Mouse (Mus musculus): ENCODE results near the gene Znrd1as.
A peak's percentile ranks its signal among the peaks of the same experiment; 100 is the strongest.

Gene Znrd1as

DNA sequence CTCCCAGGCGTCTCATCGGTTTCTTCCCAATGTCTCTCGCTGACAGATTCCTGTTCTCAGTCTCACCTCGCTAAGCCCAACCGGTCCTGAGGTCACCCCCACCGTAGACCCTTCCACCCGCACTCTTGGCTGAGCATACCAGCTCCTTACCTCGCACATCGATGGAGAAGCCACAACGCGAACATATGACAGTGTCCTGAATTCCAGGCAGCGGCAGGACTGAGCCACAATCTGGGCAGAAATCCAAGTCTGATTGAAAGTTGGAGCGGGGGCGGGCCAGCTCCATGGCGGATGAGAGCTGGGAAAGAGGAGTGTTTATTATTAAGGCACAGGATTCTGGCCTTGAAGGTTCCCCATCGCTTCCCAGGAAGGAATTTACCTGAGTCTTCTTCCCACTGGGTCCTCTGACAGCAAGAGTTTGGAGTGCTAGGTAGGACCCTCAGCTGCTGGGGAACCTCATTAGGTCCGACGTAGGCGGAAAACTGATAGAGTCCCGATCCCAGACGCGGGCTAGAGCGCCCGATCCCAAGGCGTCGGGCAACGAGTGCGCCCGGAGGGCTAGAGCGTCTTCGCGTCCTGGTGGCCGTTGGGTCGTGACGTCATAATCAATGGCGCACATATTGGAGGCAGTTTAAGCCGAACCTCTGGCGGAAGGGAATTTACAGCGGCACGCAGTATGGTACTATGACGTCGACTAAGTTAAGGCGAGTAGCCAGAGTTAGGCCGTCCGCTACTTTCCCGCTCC lies at the start of gene Znrd1as, which contains the start of gene Znrd1:
TSS of gene Znrd1as (plus strand) at position 594 of the 745 bp plus-strand sequence.
TSS of gene Znrd1 (minus strand) at position 561 of the 745 bp plus-strand sequence.
- peak; percentile 79 to 87 for DNase-seq

DNA sequence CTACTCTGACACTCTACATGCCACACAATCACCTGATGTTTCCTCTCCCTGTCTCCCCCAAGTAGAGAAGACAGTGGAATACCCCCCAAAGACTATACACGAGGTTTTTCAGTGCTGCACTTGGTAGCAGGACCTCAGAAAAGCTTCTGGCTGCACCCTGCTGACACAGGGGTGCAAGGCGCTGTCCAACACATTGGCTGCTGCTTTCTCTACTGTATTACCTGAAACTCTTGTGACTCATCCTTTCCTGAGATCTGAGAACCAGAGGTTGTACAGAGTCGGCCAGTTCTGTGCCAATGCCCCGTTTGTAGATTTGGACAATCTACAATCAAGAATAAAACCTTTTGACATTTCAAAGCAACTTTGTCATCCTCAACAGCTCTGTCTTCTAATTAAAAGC lies 48.6 kb upstream of the Znrd1as start:
- no peak for DNase-seq

GRCm38 (mm10) chr17:36912031-36912430 lies 46.4 kb upstream of the Znrd1as start:
- no peak for DNase-seq

DNA sequence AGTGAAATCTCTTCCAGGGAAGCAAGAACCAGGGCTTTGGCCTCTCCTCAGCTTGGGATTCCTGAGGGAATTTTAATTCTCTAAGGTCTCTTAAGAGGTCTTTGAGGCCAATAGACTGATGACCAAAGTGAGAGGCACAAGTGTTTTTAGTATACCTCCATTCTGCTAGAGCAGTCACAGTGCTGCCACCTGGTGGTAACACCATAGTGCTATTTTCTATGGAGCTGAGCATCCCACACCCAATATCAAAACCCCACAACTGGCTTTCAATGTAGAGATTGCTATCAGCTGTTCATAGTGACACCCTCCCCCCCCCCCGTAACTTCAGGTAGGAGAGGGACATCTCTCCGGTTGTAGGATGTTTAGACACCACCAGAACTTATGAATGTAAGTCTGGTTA lies 44.3 kb upstream of the Znrd1as start:
- peak; percentile 25 to 35 for DNase-seq

DNA sequence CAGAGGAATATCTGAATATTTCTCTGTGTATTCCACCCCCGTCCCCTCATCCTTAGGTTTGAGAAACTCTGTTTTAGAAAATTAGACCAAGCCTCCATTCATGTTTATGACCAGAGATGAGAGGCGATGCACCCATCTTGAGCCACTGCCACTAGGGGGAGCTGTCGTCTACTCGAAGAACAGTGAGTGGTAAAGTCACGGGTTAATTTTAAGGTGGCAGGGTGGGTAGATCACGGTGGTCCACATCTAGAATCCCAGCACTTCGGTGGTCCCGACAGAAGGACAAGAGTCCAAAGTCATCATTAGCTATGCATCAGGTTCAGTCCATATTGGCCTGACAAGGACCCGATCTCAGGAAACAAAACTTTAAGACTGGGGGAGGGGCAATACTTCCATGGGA lies 43.3 kb upstream of the Znrd1as start:
- peak; percentile 19 to 35 for DNase-seq

GRCm38 (mm10) chr17:36920239-36920638 lies 38.2 kb upstream of the Znrd1as start:
- DNase-seq = no peak

GRCm38 (mm10) chr17:36922715-36923114 lies 35.7 kb upstream of the Znrd1as start:
- no peak for DNase-seq

- no peak for DNase-seq
Observed at GRCm38 (mm10) chr17:36923491-36923890, 34.9 kb upstream of the Znrd1as start.

DNA sequence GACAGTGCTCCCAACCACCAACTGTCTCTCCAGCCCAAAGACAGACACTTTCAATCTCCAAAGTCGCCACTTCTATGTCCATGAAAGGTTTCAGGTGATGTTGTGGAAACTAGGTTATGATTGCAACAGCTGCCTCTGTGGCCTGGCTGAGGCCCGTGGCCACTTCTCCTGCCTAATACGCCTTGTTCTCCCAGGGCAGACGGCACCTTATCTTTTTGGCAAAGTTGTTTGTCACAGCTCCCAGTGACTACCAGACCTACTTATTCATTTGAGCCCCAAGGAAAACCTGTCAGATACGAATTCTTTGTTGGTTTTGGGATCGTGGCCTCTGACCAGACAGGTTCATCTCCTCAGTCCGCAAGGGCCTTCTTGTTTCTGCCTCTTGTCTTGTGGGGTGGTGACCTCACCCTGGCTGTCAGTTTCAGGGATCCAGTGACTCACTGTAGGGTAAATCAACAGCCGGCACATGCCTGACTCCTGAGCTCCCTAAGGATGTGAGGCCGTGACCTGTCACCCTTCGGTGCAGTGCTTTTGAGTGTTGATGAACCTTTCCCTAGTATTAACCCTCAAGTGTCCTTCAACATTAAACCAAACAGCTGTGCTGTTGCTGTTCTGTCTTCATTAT lies 30.8 kb upstream of the Znrd1as start:
- no peak for DNase-seq

- DNase-seq = no peak
Observed at GRCm38 (mm10) chr17:36929236-36929932, 29.0 kb upstream of the Znrd1as start.

GRCm38 (mm10) chr17:36930233-36930632 lies 28.2 kb upstream of the Znrd1as start:
- no peak for DNase-seq

GRCm38 (mm10) chr17:36931130-36931529 lies 27.3 kb upstream of the Znrd1as start:
- DNase-seq = no peak

- no peak for DNase-seq
Observed at GRCm38 (mm10) chr17:36931806-36932205, 26.6 kb upstream of the Znrd1as start.

DNA sequence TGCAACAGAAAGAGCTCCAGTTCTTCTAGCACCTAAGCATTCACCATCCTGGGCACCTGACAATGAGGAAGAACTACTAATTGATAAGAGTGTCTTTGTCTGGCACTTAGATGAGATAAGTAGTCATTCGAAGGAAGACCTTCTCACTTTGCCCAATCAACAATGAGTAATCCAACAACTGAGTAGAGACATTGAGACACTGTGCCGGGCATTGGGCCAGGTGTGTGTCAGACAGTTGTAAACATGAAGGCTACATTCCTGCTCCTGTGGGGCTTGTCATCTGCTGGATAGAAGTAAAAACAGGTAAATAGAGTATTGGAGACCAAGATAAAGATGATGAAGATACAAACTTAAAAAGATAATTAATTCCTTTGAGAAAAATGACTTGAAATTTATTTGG lies 20.3 kb upstream of the Znrd1as start:
- no peak for DNase-seq

DNA sequence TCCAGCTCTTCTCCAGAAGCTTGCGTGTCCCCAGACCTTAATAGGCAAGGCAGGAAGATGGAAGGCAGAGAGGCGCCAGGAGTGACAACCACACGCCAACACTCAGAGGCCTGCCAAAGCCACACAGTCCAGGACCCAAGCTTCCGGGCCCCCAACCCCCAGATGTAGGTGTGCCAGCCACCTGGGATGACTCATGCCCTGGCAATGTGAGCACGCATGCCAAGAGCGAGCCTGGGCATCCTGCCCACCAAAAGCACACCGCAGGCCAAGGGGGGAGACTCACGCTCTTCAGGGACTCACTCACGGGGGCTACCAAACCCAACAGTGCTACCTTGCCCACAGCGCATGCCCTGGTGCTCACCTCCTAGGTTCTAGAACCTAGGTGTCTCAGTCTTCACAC lies 16.0 kb upstream of the Znrd1as start:
- peak; percentile 35 to 43 for DNase-seq

DNA sequence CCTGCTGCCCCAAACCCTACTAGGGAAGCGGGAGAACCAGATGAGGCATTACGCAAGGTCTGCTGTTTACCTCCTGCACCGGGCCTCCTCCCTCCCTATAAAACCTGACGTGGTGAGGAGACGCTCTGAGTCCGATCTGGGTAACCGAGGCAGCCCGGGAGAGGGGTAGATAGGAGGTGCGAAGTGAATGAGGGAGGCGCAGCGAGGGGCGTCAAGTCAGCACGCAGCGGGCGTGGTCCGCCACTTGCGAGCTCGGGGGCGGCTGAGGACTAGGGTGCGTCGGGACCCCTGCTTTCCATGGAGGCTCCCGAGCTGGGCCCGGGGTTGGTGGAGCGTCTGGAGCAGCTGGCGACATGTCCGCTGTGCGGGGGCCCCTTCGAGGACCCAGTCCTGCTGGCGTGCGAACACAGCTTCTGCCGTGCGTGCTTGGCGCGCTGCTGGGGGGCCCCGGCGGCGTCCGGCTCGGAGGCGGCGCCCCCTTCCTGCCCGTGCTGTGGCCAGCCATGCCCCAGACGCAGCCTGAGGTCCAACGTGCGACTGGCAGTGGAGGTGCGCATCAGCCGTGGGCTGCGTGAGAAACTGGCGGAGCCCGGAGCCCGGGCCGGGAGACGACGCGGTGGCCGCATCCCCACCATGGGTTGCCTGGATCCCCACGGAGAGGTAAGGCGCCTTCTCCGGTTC lies 15.5 kb upstream of the Znrd1as start, which contains the start of gene Rnf39:
TSS of gene Rnf39 (plus strand) at position 128 of the 681 bp plus-strand sequence.
- DNase-seq = peak in 1 of 2 experiments; percentile 19

DNA sequence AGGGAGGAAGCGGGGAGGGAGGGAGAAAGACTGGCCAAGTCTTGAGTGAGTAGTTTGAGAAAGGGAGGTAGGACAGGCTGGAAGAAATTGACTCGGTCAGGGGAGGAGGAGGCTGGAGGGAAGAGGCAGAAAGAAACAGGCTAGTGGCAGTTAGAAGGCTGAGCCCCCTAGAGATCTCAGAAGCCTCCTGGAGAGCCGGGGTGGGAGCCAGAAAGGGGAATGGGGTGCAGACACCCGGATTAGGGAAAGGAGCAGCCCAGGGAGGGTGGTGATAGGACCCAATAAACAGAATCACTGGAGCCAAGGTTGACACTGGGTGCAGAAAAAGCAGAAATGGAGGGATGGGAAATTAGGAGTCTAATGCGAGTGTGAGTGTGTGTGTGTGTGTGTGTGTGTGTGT lies 14.7 kb upstream of the Znrd1as start:
- no peak for DNase-seq

DNA sequence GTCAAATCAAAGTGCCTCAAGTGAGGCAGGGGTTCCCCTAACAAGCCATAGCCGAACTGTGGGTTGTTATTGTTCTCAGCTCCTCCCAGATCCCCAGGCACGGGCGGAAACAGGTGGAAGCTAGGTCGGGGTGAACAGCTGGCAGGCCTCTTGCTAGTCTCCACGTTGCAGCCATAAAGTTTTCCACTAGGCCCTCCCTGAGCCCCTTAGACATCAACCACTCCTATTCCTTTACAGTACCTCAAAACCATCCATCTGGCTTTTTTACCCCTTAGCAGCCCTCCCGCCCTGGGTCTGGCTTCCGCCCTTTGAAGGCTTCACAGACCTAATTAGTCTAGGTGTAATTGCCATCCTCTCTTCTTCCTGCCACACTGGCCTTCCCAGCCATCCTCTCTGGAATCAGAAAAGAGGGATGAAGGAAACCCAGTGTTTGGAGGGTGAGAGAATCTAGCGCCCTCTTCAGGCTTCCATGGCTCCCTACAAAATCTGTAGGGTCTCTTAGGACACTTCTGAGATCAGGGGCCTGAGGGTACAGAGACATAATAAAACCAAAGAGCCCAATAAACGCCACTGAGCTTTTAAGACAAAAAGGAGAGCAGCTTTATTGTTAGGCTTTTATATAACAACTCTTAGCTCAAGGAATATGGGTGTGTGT lies 14.1 kb upstream of the Znrd1as start:
- DNase-seq = peak; percentile 52 to 66

DNA sequence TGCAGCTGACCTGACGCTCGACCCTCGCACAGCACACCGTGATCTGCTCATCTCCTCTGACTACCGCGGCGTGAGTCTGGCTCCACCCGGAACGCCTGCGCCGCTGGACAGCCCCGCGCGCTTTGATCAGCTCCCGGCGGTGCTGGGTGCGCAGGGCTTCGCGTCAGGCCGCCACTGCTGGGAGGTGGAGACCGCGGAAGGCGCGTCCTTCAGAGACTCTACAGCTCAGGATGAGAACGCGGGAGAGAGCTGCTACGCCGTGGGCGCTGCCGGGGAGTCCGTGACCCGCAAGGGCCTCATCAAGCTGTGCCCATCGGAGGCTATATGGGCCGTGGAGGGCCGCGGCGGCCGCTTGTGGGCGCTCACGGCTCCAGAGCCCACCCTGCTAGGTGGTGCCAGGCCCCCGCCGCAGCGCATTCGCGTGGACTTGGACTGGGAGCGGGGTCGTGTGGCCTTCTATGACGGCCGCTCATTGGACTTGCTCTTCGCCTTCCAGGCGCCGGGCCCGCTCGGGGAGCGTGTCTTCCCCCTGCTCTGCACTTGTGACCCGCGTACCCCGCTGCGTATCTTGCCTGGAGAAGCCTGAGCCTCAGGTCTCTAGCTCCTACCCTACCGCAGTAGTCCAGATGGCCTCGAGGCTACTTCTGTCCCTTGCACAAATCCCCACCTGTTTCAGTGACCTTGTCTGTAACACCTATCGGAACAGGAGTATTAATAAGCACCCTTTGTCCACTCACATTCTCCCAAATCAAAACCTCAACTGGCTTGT lies 11.2 kb upstream of the Znrd1as start:
- DNase-seq = no peak

DNA sequence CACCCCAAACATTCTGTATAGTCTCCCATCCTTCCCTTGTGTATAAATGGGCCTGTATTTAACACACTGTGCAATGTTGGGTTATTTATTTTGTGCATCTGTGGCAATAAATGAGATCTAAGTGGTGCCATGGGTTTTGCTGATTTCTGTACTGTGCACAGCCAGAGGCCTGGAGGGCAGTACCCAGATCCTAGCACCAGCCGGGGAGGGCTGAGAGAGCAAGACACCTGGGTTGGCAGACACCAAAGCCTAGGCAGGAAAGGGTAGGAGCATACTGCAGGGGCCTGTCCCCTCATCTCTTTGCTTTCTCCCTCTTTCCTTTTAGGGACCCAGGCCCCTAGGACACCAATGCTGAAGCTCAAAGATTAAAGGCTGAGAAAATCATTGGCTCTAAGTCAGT lies 10.1 kb upstream of the Znrd1as start:
- DNase-seq = no peak

DNA sequence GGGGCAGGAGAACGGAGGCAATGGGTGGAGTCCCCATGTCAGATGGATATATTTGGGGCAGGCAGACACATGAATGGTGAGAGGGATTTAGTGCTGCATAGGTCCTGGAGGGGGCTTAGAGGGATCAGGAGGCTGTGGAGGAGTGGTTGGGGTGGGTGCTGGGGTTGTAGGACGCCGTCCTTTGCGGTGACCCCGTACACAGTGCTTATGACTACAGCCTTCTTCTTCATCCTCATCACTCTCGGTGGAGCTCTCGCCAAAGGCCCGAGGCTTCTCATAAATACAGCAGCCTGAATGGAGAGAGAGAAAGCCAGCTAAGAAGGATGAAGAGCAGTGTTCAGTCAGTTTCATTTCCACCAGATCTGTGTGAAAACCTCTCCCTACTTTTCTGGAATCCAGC lies 9.1 kb upstream of the Znrd1as start:
- no peak for DNase-seq
